ENCODE assay signal across 28 mouse cellular contexts in the genomic region with DNA sequence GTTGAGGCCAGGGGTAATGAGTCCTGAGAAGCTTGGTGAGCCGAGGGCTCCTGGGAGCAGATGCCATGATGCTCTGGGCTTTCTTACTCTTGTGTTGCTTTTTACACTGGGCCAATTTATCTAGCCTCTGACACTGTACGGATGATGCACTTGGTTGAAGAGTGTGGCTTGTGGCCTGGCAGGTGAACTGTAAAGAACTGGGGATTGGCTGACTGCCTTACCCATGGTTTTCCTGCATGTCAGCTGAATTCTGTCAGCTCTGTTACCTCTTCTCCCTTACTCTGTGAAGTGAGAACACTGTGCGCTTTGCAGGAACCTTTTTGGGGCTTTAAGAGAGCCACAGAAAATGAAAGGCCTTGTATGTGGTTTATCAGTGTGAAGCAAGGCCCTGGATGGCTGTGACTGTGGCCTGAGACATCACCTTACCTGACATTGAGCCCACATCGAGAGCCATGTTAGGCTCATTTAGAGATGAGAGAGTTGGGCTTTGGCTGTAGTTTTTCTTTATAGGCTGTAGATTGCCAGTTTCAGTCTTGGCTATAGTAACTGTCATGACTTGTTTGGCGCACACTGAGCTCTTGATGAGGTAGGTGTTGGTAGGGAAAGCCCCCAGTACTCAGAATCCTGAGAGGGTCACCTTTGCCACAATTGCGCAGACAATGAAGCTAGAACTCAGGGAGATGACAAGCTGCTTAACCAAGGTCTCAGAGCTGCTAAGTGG.
A peak's percentile ranks its signal among the peaks of the same experiment; 100 is the strongest.
DNase-seq lines count a peak whose midpoint lies in the region; ATAC-seq lines count a peak whose summit lies in the region.
"Had no signal": no experiment of that assay in that cellular context is flagged by ENCODE, and none has a peak within 500 bp of the region (broad histone marks: within the 10 kb centered on the region; RNA-seq: fewer than 3 reads in every experiment).

No protein-coding gene starts in this region.

- no peak overlapping the region for H3K4me2 ChIP-seq in neural tube, embryonic 15.5 days
- H3K4me2 ChIP-seq: embryonic facial prominence, embryonic 12.5 days; hindbrain, embryonic 15.5 days; limb, embryonic 12.5 days; liver, embryonic 15.5 days; lung, embryonic 14.5 days; midbrain, embryonic 15.5 days; neural tube, embryonic 12.5 days; stomach, embryonic 15.5 days had no signal

- peak; percentile 49 for ATAC-seq in neutrophil, adult 5-6 weeks (ENCODE audit: extremely low read depth, insufficient number of reproducible peaks, low FRiP score, poor library complexity, severe bottlenecking)
- no peak for ATAC-seq in neural tube, embryonic 15.5 days (ENCODE audit: low FRiP score)
- ATAC-seq: forebrain, embryonic 14.5 days; inflammation-experienced regulatory T-cells, adult 6 months; midbrain, embryonic 15.5 days; Patski had no signal

- no peak overlapping the region for H3K4me3 ChIP-seq in neural tube, embryonic 15.5 days (replicated peaks)
- H3K4me3 ChIP-seq: embryonic facial prominence, embryonic 12.5 days; hindbrain, embryonic 10.5 days; hindbrain, embryonic 15.5 days; left cerebral cortex, adult 2 months; limb, embryonic 12.5 days; liver, embryonic 15.5 days; midbrain, embryonic 10.5 days; midbrain, embryonic 15.5 days; neural tube, embryonic 12.5 days; stomach, embryonic 15.5 days had no signal

- no peak overlapping the region for H3K27ac ChIP-seq in neural tube, embryonic 15.5 days (replicated peaks)
- H3K27ac ChIP-seq: embryonic facial prominence, embryonic 12.5 days; hindbrain, embryonic 10.5 days; hindbrain, embryonic 15.5 days; left cerebral cortex, adult 2 months; limb, embryonic 12.5 days; liver, embryonic 15.5 days; midbrain, embryonic 10.5 days; midbrain, embryonic 15.5 days; neural tube, embryonic 12.5 days; stomach, embryonic 15.5 days had no signal

- H3K4me1 ChIP-seq in neural tube, embryonic 15.5 days = no peaks in the 10 kb centered on the region
- H3K4me1 ChIP-seq: embryonic facial prominence, embryonic 12.5 days; hindbrain, embryonic 10.5 days; hindbrain, embryonic 15.5 days; limb, embryonic 12.5 days; liver, embryonic 15.5 days; midbrain, embryonic 10.5 days; midbrain, embryonic 15.5 days; neural tube, embryonic 12.5 days; stomach, embryonic 15.5 days had no signal

- 93% methylated on average over 6 of the region's 6 CpGs for WGBS in neural tube, embryonic 15.5 days

- no peaks in the 10 kb centered on the region for H3K27me3 ChIP-seq in neural tube, embryonic 15.5 days (replicated peaks)
- H3K27me3 ChIP-seq: embryonic facial prominence, embryonic 12.5 days; hindbrain, embryonic 15.5 days; limb, embryonic 12.5 days; liver, embryonic 15.5 days; midbrain, embryonic 15.5 days; neural tube, embryonic 12.5 days; Patski; stomach, embryonic 15.5 days had no signal

- H3K36me3 ChIP-seq in neural tube, embryonic 15.5 days = peaks cover 37% of the 10 kb centered on the region
- H3K36me3 ChIP-seq: midbrain, embryonic 15.5 days; stomach, embryonic 15.5 days had no signal

- no peak overlapping the region for H3K9ac ChIP-seq in neural tube, embryonic 15.5 days (replicated peaks)
- H3K9ac ChIP-seq: embryonic facial prominence, embryonic 12.5 days; hindbrain, embryonic 15.5 days; limb, embryonic 12.5 days; liver, embryonic 15.5 days; lung, embryonic 14.5 days; midbrain, embryonic 15.5 days; neural tube, embryonic 12.5 days; stomach, embryonic 15.5 days had no signal

- H3K9me3 ChIP-seq in neural tube, embryonic 15.5 days (replicated peaks) = no peaks in the 10 kb centered on the region
- H3K9me3 ChIP-seq: embryonic facial prominence, embryonic 12.5 days; hindbrain, embryonic 10.5 days; hindbrain, embryonic 15.5 days; limb, embryonic 12.5 days; liver, embryonic 15.5 days; midbrain, embryonic 10.5 days; midbrain, embryonic 15.5 days; neural tube, embryonic 12.5 days; stomach, embryonic 15.5 days had no signal

- peak; percentile 34 to 35 for DNase-seq in cerebellum, postnatal 10 days
- no peak for DNase-seq in cerebellum, adult 11 months
- peak; percentile 45 to 60 for DNase-seq in kidney, postnatal 25 days
- DNase-seq in kidney, postnatal 14 days = no peak
- DNase-seq in A20 (ENCODE audit: low read depth, low spot score) = peak; percentile 18
- DNase-seq: adrenal gland, postnatal 25 days; cerebellum, adult 8-10 months; embryo, embryonic 11 days; gastrocnemius, postnatal 14 days; heart, postnatal 14 days; layer of hippocampus, adult 9-11 months; lung, embryonic 14.5 days; lung, postnatal 14 days had no signal

Comparison
In these comparisons a context has a peak if more than half of its experiments do, and no peak if none do; other contexts are left out.
1. DNase-seq: peak in cerebellum, postnatal 10 days (2 of 2), kidney, postnatal 25 days (2 of 2) and A20 (single experiment); none in cerebellum, adult 11 months (single experiment) and kidney, postnatal 14 days (single experiment).